Mouse (Mus musculus) liver, embryonic 14.5 days (tissue): Measurements from ENCODE around the gene Gata2. TPM values are rescaled to one million over a fixed set of nuclear protein-coding genes. Genes with fewer than 3 reads are reported as not detected.
A peak's percentile ranks its signal among the peaks of the same experiment; 100 is the strongest.

Experiments used
- ATAC-seq: fragments of 200-750 bp; cut with Nextera tagmentation; 2 replicates; pipeline ENCODE4 v1.8.0; 2017; ENCODE audit warnings: moderate number of reproducible peaks, mild to moderate bottlenecking, moderate library complexity; ENCODE audit not compliant: insufficient read depth
- DNase-seq, 3 experiments: peaks; one replicate each; pipeline ENCODE4 v3.0.0-alpha.2; 2012 to 2013; ENCODE audit warnings: low read depth in 3 of 3, low spot score in 3 of 3
- H3K27ac ChIP-seq: fragments of 300-500 bp; sonication (generic); 2 replicates; pipeline ENCODE4 v1.5.1; 2014; ENCODE audit warnings: moderate library complexity, mild to moderate bottlenecking, control low read depth, inconsistent platforms
- H3K27me3 ChIP-seq: fragments of 300-500 bp; sonication (generic); 2 replicates; pipeline ENCODE4 v1.6.1; 2014; ENCODE audit warnings: mild to moderate bottlenecking, low read length, moderate library complexity; ENCODE audit not compliant: control insufficient read depth, insufficient read depth
- H3K36me3 ChIP-seq: fragments of 300-500 bp; sonication (generic); replicated peaks from 2 replicates; pipeline ENCODE4 v1.6.1; 2014; ENCODE audit warnings: low read depth; ENCODE audit not compliant: control insufficient read depth, insufficient read depth
- H3K4me1 ChIP-seq, 2 experiments: fragments of 200-500 bp in 1 of 2; fragments of 300-500 bp in 1 of 2; sonication (generic) in 1 of 2; replicated peaks; 2 replicates each; pipeline ENCODE4 v1.6.1; 2012 to 2014; ENCODE audit warnings: antibody characterized with exemption in 1 of 2, inconsistent platforms in 1 of 2, low read length in 1 of 2; ENCODE audit not compliant: control insufficient read depth in 2 of 2, insufficient read depth in 2 of 2
- H3K4me2 ChIP-seq: fragments of 300-500 bp; sonication (generic); 2 replicates; pipeline ENCODE4 v1.6.1; 2014; ENCODE audit warnings: low read depth, mild to moderate bottlenecking, control low read depth, moderate library complexity
- H3K4me3 ChIP-seq, 2 experiments: fragments of 200-500 bp in 1 of 2; fragments of 300-500 bp in 1 of 2; sonication (generic) in 1 of 2; 2 replicates each; pipeline ENCODE4 v1.5.1; 2012 to 2014; ENCODE audit warnings: low read depth in 2 of 2, low read length in 2 of 2, mild to moderate bottlenecking in 2 of 2, control low read depth in 1 of 2, inconsistent platforms in 1 of 2, moderate library complexity in 1 of 2; ENCODE audit not compliant: insufficient read depth in 1 of 2
- H3K9ac ChIP-seq: fragments of 300-500 bp; sonication (generic); replicated peaks from 2 replicates; pipeline ENCODE4 v1.6.1; 2014; ENCODE audit warnings: mild to moderate bottlenecking, control low read depth, moderate library complexity
- H3K9me3 ChIP-seq: fragments of 300-500 bp; sonication (generic); 2 replicates; pipeline ENCODE4 v1.6.1; 2016; ENCODE audit warnings: low read length, mixed read lengths; ENCODE audit not compliant: control insufficient read depth
- CTCF ChIP-seq: IDR thresholded peaks from 2 replicates; pipeline ENCODE4 v1.5.1; 2016; ENCODE audit warnings: antibody characterized with exemption, low read depth, control low read depth
- EP300 ChIP-seq: IDR thresholded peaks from 2 replicates; pipeline ENCODE4 v1.6.1; 2016; ENCODE audit warnings: antibody characterized with exemption, low read depth
- WGBS: fragments of 180-500 bp; shearing (Covaris S2); extraction: QIAGEN DNeasy Blood & Tissue Kit; methylation state at CpG from one replicate; pipeline ENCODE4 v1.1.7; 2014; ENCODE audit not compliant: insufficient replicate concordance; 5-methylcytosine and 5-hydroxymethylcytosine counted together
- polyA plus RNA-seq, 2 experiments: library from polyadenylated mRNA; depleted of rRNA in 1 of 2; stranded (reverse) in 1 of 2; unstranded in 1 of 2; fragments of >200 nt; fragmentation: Nextera tagmentation in 1 of 2; extraction: Ambion mirVana in 1 of 2; gene quantifications; 2 replicates each; pipeline versions ENCODE4 v1.2.1 to v1.2.3; 2012 to 2014

The Gata2 gene
- polyA plus RNA-seq, 2 experiments = 2.8 to 3.1 TPM

GRCm38 (mm10) chr6:88236513-88236912 is 42.8 kb downstream of the Gata2 start:
- no peak overlapping the region for H3K4me3 ChIP-seq
- no peaks in the 10 kb centered on the region for H3K36me3 ChIP-seq
- TF ChIP-seq CTCF (no peak), EP300 (no peak)
- H3K27me3 ChIP-seq = peaks cover 12% of the 10 kb centered on the region
- peaks cover 0 to 2% of the 10 kb centered on the region in 2 experiments; a peak in 1 of 4 replicates for H3K4me1 ChIP-seq
- no peaks in the 10 kb centered on the region for H3K9me3 ChIP-seq
- no peak overlapping the region for H3K27ac ChIP-seq
- DNase-seq = no peak
- H3K9ac ChIP-seq = no peak overlapping the region
- WGBS = 20% methylated on average over 7 of the region's 7 CpGs
- ATAC-seq = no peak
- H3K4me2 ChIP-seq = no peak overlapping the region

GRCm38 (mm10) chr6:88242604-88243003 is 48.9 kb downstream of the Gata2 start:
- no peaks in the 10 kb centered on the region for H3K27me3 ChIP-seq
- ATAC-seq = peak; percentile 63; the same call in 1 of the 2 replicates
- H3K4me2 ChIP-seq = no peak overlapping the region
- no peak overlapping the region for H3K27ac ChIP-seq
- H3K9ac ChIP-seq = no peak overlapping the region
- H3K4me1 ChIP-seq = no peaks in the 10 kb centered on the region; a peak in 1 of 4 replicates
- H3K9me3 ChIP-seq = no peaks in the 10 kb centered on the region
- DNase-seq = peak in 1 of 3 experiments; percentile 24
- H3K4me3 ChIP-seq = no peak overlapping the region
- no peaks in the 10 kb centered on the region for H3K36me3 ChIP-seq
- TF ChIP-seq CTCF (peak; percentile 89), EP300 (no peak)
- 4% methylated on average over 15 of the region's 15 CpGs for WGBS

- Histone ChIP-seq H3K27ac (no peak overlapping the region), H3K4me3 (no peak overlapping the region), H3K9ac (no peak overlapping the region), H3K9me3 (no peaks in the 10 kb centered on the region), H3K27me3 (no peaks in the 10 kb centered on the region), H3K4me1 (peaks cover 29 to 34% of the 10 kb centered on the region in 2 experiments), H3K36me3 (no peaks in the 10 kb centered on the region), H3K4me2 (no peak overlapping the region)
- no peak for TF ChIP-seq EP300
- TF ChIP-seq CTCF = no peak
- 75% methylated on average over 1 of the region's 1 CpGs for WGBS
- DNase-seq (no peak), ATAC-seq (no peak)
Observed at GRCm38 (mm10) chr6:88249231-88249630, 55.5 kb downstream of the Gata2 start.

GRCm38 (mm10) chr6:88251396-88251795 is 57.7 kb downstream of the Gata2 start:
- DNase-seq (no peak), ATAC-seq (peak; percentile 22)
- Histone ChIP-seq H3K9ac (no peak overlapping the region), H3K27ac (no peak overlapping the region), H3K27me3 (no peaks in the 10 kb centered on the region), H3K4me2 (peak overlapping the region; percentile 31), H3K36me3 (no peaks in the 10 kb centered on the region), H3K4me1 (peaks cover 49 to 56% of the 10 kb centered on the region in 2 experiments), H3K4me3 (no peak overlapping the region), H3K9me3 (no peaks in the 10 kb centered on the region)
- TF ChIP-seq EP300 (no peak), CTCF (no peak)
- WGBS = 76% methylated on average over 1 of the region's 1 CpGs

GRCm38 (mm10) chr6:88251798-88252478 is 58.2 kb downstream of the Gata2 start:
- ATAC-seq (peak; percentile 76), DNase-seq (peak; percentile 31 to 40 (median 37))
- WGBS = 10% methylated on average over 7 of the region's 7 CpGs
- Histone ChIP-seq H3K9ac (no peak overlapping the region), H3K4me1 (peaks cover 49 to 57% of the 10 kb centered on the region in 2 experiments), H3K27me3 (no peaks in the 10 kb centered on the region), H3K27ac (peak overlapping the region; percentile 25; the same call in 1 of the 2 replicates), H3K36me3 (no peaks in the 10 kb centered on the region), H3K9me3 (no peaks in the 10 kb centered on the region), H3K4me3 (no peak overlapping the region), H3K4me2 (peak overlapping the region; percentile 31)
- TF ChIP-seq CTCF (no peak), EP300 (peak; percentile 85)
